Mouse (Mus musculus): ENCODE data around the gene Cbfa2t2.

DNA sequence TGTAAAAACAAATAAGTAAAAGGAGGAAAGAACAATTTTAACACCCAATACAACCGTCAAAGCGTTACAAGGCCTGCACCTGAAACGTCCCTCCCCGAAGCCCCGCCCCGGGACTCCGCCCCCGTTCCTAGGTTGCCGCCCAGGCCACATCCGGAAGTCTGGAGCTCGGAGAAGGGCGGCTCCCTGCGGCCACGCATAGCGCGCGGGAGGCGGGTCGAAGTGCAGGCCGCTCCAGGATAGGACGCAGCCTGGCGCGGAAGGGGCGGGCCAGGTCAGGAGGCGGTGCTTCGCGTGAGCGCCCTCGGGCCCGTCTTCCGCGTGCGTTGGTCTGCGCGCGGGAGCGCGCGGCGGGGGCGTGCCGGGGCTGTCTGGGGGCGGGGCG is 214 bp upstream of the Cbfa2t2 start:
- TF ChIP-seq POLR2A (IDR thresholded peaks at IDR 0.05; ENCODE audit: low read depth, low read length) (peak; percentile 58), CTCF (IDR thresholded peaks at IDR 0.05; ENCODE audit: borderline replicate concordance, insufficient read depth, low read length) (no peak)
